ENCODE assay signal across 28 mouse cellular contexts in genomic region chr17:8290736-8291135, GRCm38 (mm10). TPM values are rescaled to one million over a fixed set of nuclear protein-coding genes. Genes with fewer than 3 reads are reported as not detected.
DNase-seq lines count a peak whose midpoint lies in the region; ATAC-seq and TF ChIP-seq lines count a peak whose summit lies in the region.
"Had no signal": no experiment of that assay in that cellular context is flagged by ENCODE, and none has a peak within 500 bp of the region (broad histone marks: within the 10 kb centered on the region; RNA-seq: fewer than 3 reads in every experiment).

No protein-coding gene starts in this region.

- no peak for TF ChIP-seq CTCF in liver, adult 2 months (IDR thresholded peaks at IDR 0.05; ENCODE audit: low read depth, low read length)

- H3K9ac ChIP-seq in liver, adult 2 months (ENCODE audit: low read depth, low read length): no peak overlapping the region
- H3K9ac ChIP-seq in forebrain, embryonic 14.5 days (ENCODE audit: low read length): no peak overlapping the region
- H3K9ac ChIP-seq: embryonic facial prominence, embryonic 12.5 days; heart, embryonic 15.5 days; limb, embryonic 15.5 days; neural tube, embryonic 15.5 days had no signal

- no peak overlapping the region for H3K4me2 ChIP-seq in forebrain, embryonic 14.5 days (ENCODE audit: low read length)
- H3K4me2 ChIP-seq: embryonic facial prominence, embryonic 12.5 days; heart, embryonic 15.5 days; limb, embryonic 15.5 days; neural tube, embryonic 15.5 days had no signal

- ATAC-seq in granulocyte monocyte progenitor cell, adult 5-6 weeks (replicated peaks; ENCODE audit: poor library complexity, severe bottlenecking): peak; percentile 89
- no peak for ATAC-seq in forebrain, embryonic 14.5 days
- ATAC-seq: forebrain, embryonic 16.5 days; hindbrain, embryonic 16.5 days had no signal

- peak; percentile 50 for DNase-seq in adrenal gland, postnatal 14 days
- no peak for DNase-seq in adrenal gland, adult 8-10 months
- DNase-seq in liver, adult 2 months (ENCODE audit: extremely low read depth, low read depth, low spot score): peak; percentile 90
- DNase-seq in liver (no peak), adipocyte (ENCODE audit: low spot score) (peak; percentile 90)
- no peak for DNase-seq in forebrain, embryonic 14.5 days (ENCODE audit: low spot score)
- no peak for DNase-seq in limb, embryonic 10.5 days (ENCODE audit: low spot score)
- DNase-seq: B cell, adult 2 months; cerebellum, adult 11-12 months; cerebellum, adult 9-11 months; embryo, embryonic 11 days; gastrocnemius, postnatal 10 days; heart, adult 11 months; left cerebral cortex, postnatal 4 days; midbrain, embryonic 14.5 days; thymus, postnatal 4 days had no signal

- peaks cover 2% of the 10 kb centered on the region; the same call in 1 of the 2 replicates for H3K79me2 ChIP-seq in liver, adult 2 months (ENCODE audit: control insufficient read depth, insufficient read depth, low read length)

- H3K27me3 ChIP-seq in liver, adult 2 months (ENCODE audit: control insufficient read depth, insufficient read depth, low read length): no peaks in the 10 kb centered on the region
- H3K27me3 ChIP-seq in forebrain, embryonic 14.5 days (replicated peaks; ENCODE audit: control insufficient read depth, insufficient read depth, low read length): no peaks in the 10 kb centered on the region
- H3K27me3 ChIP-seq in limb, embryonic 10.5 days (ENCODE audit: low read depth, poor library complexity, severe bottlenecking): peaks cover 4% of the 10 kb centered on the region
- H3K27me3 ChIP-seq: embryonic facial prominence, embryonic 12.5 days; heart, embryonic 15.5 days; limb, embryonic 15.5 days; neural tube, embryonic 15.5 days had no signal

- peaks cover 17% of the 10 kb centered on the region for H3K36me3 ChIP-seq in liver, adult 2 months (ENCODE audit: control insufficient read depth, insufficient read depth, low read length)
- peaks cover 4% of the 10 kb centered on the region; the same call in 1 of the 2 replicates for H3K36me3 ChIP-seq in forebrain, embryonic 14.5 days (ENCODE audit: control insufficient read depth, insufficient read depth, low read length)
- H3K36me3 ChIP-seq in limb, embryonic 10.5 days: no peaks in the 10 kb centered on the region
- H3K36me3 ChIP-seq: forebrain, embryonic 10.5 days had no signal

- H3K27ac ChIP-seq in liver, adult 2 months (replicated peaks; ENCODE audit: insufficient read depth, low read depth, low read length): peak overlapping the region; percentile 20; the same call in 1 of the 2 replicates
- H3K27ac ChIP-seq in forebrain, embryonic 14.5 days (ENCODE audit: low read depth, low read length): no peak overlapping the region
- no peak overlapping the region for H3K27ac ChIP-seq in limb, embryonic 10.5 days
- H3K27ac ChIP-seq: embryonic facial prominence, embryonic 12.5 days; forebrain, embryonic 10.5 days; heart, embryonic 10.5 days; heart, embryonic 15.5 days; limb, embryonic 15.5 days; macrophage; neural tube, embryonic 15.5 days had no signal

- TF ChIP-seq POLR2A in liver, adult 2 months (IDR thresholded peaks at IDR 0.05; ENCODE audit: extremely low read depth, insufficient read depth, low read length): no peak

- H3K4me1 ChIP-seq in liver, adult 2 months (ENCODE audit: control insufficient read depth, insufficient read depth, low read length): peaks cover 13% of the 10 kb centered on the region
- no peaks in the 10 kb centered on the region for H3K4me1 ChIP-seq in forebrain, embryonic 14.5 days (ENCODE audit: control insufficient read depth, insufficient read depth, low read length)
- H3K4me1 ChIP-seq in limb, embryonic 10.5 days: no peaks in the 10 kb centered on the region
- H3K4me1 ChIP-seq: embryonic facial prominence, embryonic 12.5 days; forebrain, embryonic 10.5 days; heart, embryonic 10.5 days; heart, embryonic 15.5 days; limb, embryonic 15.5 days had no signal

- H3K4me3 ChIP-seq in liver, adult 2 months (ENCODE audit: insufficient read depth, low read depth, low read length): no peak overlapping the region
- H3K4me3 ChIP-seq in forebrain, embryonic 14.5 days (ENCODE audit: low read depth, low read length): no peak overlapping the region
- no peak overlapping the region for H3K4me3 ChIP-seq in limb, embryonic 10.5 days
- H3K4me3 ChIP-seq: embryonic facial prominence, embryonic 12.5 days; forebrain, embryonic 10.5 days; heart, embryonic 10.5 days; heart, embryonic 15.5 days; limb, embryonic 15.5 days; neural tube, embryonic 15.5 days had no signal

- no peaks in the 10 kb centered on the region for H3K9me3 ChIP-seq in forebrain, embryonic 14.5 days (replicated peaks; ENCODE audit: control insufficient read depth, low read length)
- H3K9me3 ChIP-seq in limb, embryonic 10.5 days (replicated peaks): no peaks in the 10 kb centered on the region
- H3K9me3 ChIP-seq: embryonic facial prominence, embryonic 12.5 days; forebrain, embryonic 10.5 days; heart, embryonic 10.5 days; heart, embryonic 15.5 days; limb, embryonic 15.5 days; neural tube, embryonic 15.5 days had no signal

RNA-seq across cellular contexts. Expression of gene Mpc1, which starts 8.0 kb away (rescaled TPM):
- 356 and 378 TPM in 2 replicates for total RNA-seq in adrenal gland, postnatal 14 days (2021)
- 100 to 1,000 TPM; 122 to 221 (median 169) TPM for total RNA-seq in adrenal gland, adult 8-10 months (2022)
- total RNA-seq in liver, adult 2 months (2014; rRNA removed): 690 and 762 TPM in 2 replicates
- 305 and 352 TPM in 2 replicates for polyA plus RNA-seq in liver, adult 2 months (2012; rRNA removed)
- 153 and 168 TPM in 2 replicates for total RNA-seq in granulocyte monocyte progenitor cell, adult 5-6 weeks (2014; fragmentation: Nextera tagmentation)
- 161 and 207 TPM in 2 replicates for total RNA-seq in granulocyte monocyte progenitor cell, adult 5-6 weeks (2017)
- 340 and 366 TPM in 2 replicates for polyA plus RNA-seq in forebrain, embryonic 14.5 days (2014; fragmentation: Nextera tagmentation; extraction: Ambion mirVana)
- 81.4 and 84.6 TPM in 2 replicates for polyA plus RNA-seq in limb, embryonic 10.5 days (2016; fragmentation: Nextera tagmentation; extraction: Ambion mirVana)

RNA-seq across cellular contexts. Expression of gene Sft2d1, which starts 20.2 kb away (rescaled TPM):
- 37.7 and 40.5 TPM in 2 replicates for total RNA-seq in adrenal gland, postnatal 14 days (2021)
- 10 to 100 TPM; 42.0 to 50.0 (median 45.0) TPM for total RNA-seq in adrenal gland, adult 8-10 months (2022)
- total RNA-seq in liver, adult 2 months (2014; rRNA removed): 58.4 and 59.7 TPM in 2 replicates
- polyA plus RNA-seq in liver, adult 2 months (2012; rRNA removed): 53.7 and 67.4 TPM in 2 replicates
- 84.0 and 86.0 TPM in 2 replicates for total RNA-seq in granulocyte monocyte progenitor cell, adult 5-6 weeks (2014; fragmentation: Nextera tagmentation)
- 32.9 and 33.3 TPM in 2 replicates for total RNA-seq in granulocyte monocyte progenitor cell, adult 5-6 weeks (2017)
- 155 and 159 TPM in 2 replicates for polyA plus RNA-seq in forebrain, embryonic 14.5 days (2014; fragmentation: Nextera tagmentation; extraction: Ambion mirVana)
- polyA plus RNA-seq in limb, embryonic 10.5 days (2016; fragmentation: Nextera tagmentation; extraction: Ambion mirVana): 57.0 and 57.7 TPM in 2 replicates

RNA-seq across cellular contexts. Expression of gene Prr18, which starts 46.5 kb away (rescaled TPM):
- 0.33 and 0.41 TPM in 2 replicates for total RNA-seq in adrenal gland, postnatal 14 days (2021)
- total RNA-seq in adrenal gland, adult 8-10 months (2022): under 1 TPM; 0.13 to 0.55 (median 0.35) TPM
- 0.09 and 0.27 TPM in 2 replicates for total RNA-seq in liver, adult 2 months (2014; rRNA removed)
- 0.04 and 0.17 TPM in 2 replicates for polyA plus RNA-seq in liver, adult 2 months (2012; rRNA removed)
- not detected in 2 replicates for total RNA-seq in granulocyte monocyte progenitor cell, adult 5-6 weeks (2014; fragmentation: Nextera tagmentation)
- not detected in 2 replicates for total RNA-seq in granulocyte monocyte progenitor cell, adult 5-6 weeks (2017)
- 9.7 and 10.8 TPM in 2 replicates for polyA plus RNA-seq in forebrain, embryonic 14.5 days (2014; fragmentation: Nextera tagmentation; extraction: Ambion mirVana)
- 0.29 and 0.31 TPM in 2 replicates for polyA plus RNA-seq in limb, embryonic 10.5 days (2016; fragmentation: Nextera tagmentation; extraction: Ambion mirVana)

RNA-seq across cellular contexts. Expression of gene Ccr6, which starts 54.9 kb away (rescaled TPM):
- 3.8 TPM in 1 of 2 replicates, not detected in the other for total RNA-seq in adrenal gland, postnatal 14 days (2021)
- total RNA-seq in adrenal gland, adult 8-10 months (2022): under 1 TPM in 1 of 4 experiments, not detected in 3; 1.00 TPM
- 0.60 TPM in 1 of 2 replicates, not detected in the other for total RNA-seq in liver, adult 2 months (2014; rRNA removed)
- polyA plus RNA-seq in liver, adult 2 months (2012; rRNA removed): 0.17 and 0.20 TPM in 2 replicates
- not detected in 2 replicates for total RNA-seq in granulocyte monocyte progenitor cell, adult 5-6 weeks (2014; fragmentation: Nextera tagmentation)
- total RNA-seq in granulocyte monocyte progenitor cell, adult 5-6 weeks (2017): not detected in 2 replicates
- polyA plus RNA-seq in forebrain, embryonic 14.5 days (2014; fragmentation: Nextera tagmentation; extraction: Ambion mirVana): not detected in 2 replicates
- not detected in 2 replicates for polyA plus RNA-seq in limb, embryonic 10.5 days (2016; fragmentation: Nextera tagmentation; extraction: Ambion mirVana)
- total RNA-seq: gastrocnemius, postnatal 10 days; heart, postnatal 25 days; left cerebral cortex, postnatal 4 days had no signal
- polyA plus RNA-seq: embryonic facial prominence, embryonic 12.5 days; forebrain, embryonic 10.5 days; forebrain, embryonic 16.5 days; heart, embryonic 10.5 days; hindbrain, embryonic 11.5 days; hindbrain, embryonic 16.5 days; limb, embryonic 15.5 days; macrophage; midbrain, embryonic 14.5 days; neural tube, embryonic 15.5 days had no signal

Comparison
In these comparisons a context has a peak if more than half of its experiments do, and no peak if none do; other contexts are left out.
1. DNase-seq: peak in adrenal gland, postnatal 14 days (single experiment), liver, adult 2 months (single experiment) and adipocyte (single experiment); none in adrenal gland, adult 8-10 months (single experiment), liver (single experiment), forebrain, embryonic 14.5 days (single experiment) and limb, embryonic 10.5 days (single experiment).